Comparison of ENCODE assay signal across 8 mouse cellular contexts in genomic region chr10:99227968-99228864, GRCm38 (mm10). TPM values are rescaled to one million over a fixed set of nuclear protein-coding genes. Genes with fewer than 3 reads are reported as not detected.
DNase-seq lines count a peak whose midpoint lies in the region; ATAC-seq lines count a peak whose summit lies in the region.

No protein-coding gene starts in this region.

- intact Hi-C loops in left cerebral cortex, postnatal 25 days (cut with DNase I), result no loop called here

- peak overlapping the region; percentile 28 for H3K4me3 ChIP-seq in forebrain, embryonic 10.5 days
- H3K4me3 ChIP-seq in forebrain, embryonic 14.5 days (ENCODE audit: low read depth, low read length), result no peak overlapping the region
- H3K4me3 ChIP-seq in hindbrain, embryonic 16.5 days (ENCODE audit: low read length), result no peak overlapping the region
- peak overlapping the region; percentile 26; the same call in 1 of the 2 replicates for H3K4me3 ChIP-seq in midbrain, embryonic 10.5 days

- H3K4me2 ChIP-seq in forebrain, embryonic 14.5 days (ENCODE audit: low read length), result no peak overlapping the region
- peak overlapping the region; percentile 32; the same call in 1 of the 2 replicates for H3K4me2 ChIP-seq in hindbrain, embryonic 16.5 days (ENCODE audit: low read length)

- peak overlapping the region; percentile 62 for H3K27ac ChIP-seq in forebrain, embryonic 10.5 days
- no peak overlapping the region; the same call in 1 of the 2 replicates for H3K27ac ChIP-seq in forebrain, embryonic 14.5 days (ENCODE audit: low read depth, low read length)
- peak overlapping the region; percentile 55; the same call in 1 of the 2 replicates for H3K27ac ChIP-seq in hindbrain, embryonic 16.5 days (ENCODE audit: low read depth, low read length)
- no peak overlapping the region; the same call in 1 of the 2 replicates for H3K27ac ChIP-seq in midbrain, embryonic 10.5 days (replicated peaks)

- 33% methylated on average over 17 of the region's 17 CpGs for WGBS in forebrain, embryonic 10.5 days
- WGBS in forebrain, embryonic 14.5 days, result 26% methylated on average over 17 of the region's 17 CpGs
- 38% methylated on average over 17 of the region's 17 CpGs for WGBS in hindbrain, embryonic 16.5 days
- WGBS in midbrain, embryonic 10.5 days, result 33% methylated on average over 17 of the region's 17 CpGs

- no peak for DNase-seq in forebrain, embryonic 10.5 days (ENCODE audit: extremely low spot score, low spot score)
- DNase-seq in forebrain, embryonic 14.5 days (ENCODE audit: low spot score), result no peak
- peak; percentile 77 for DNase-seq in brain, adult 2 months (ENCODE audit: low read depth, low spot score)
- DNase-seq in left cerebral cortex, postnatal 25 days (ENCODE audit: low spot score in 2 of 2), result peak; percentile 48 to 78
- DNase-seq in midbrain, embryonic 10.5 days (ENCODE audit: low spot score), result peak; percentile 19
- peak; percentile 55 for DNase-seq in thymus, postnatal 14 days
- DNase-seq in cerebellum, adult 11 months, result no peak

- H3K4me1 ChIP-seq in forebrain, embryonic 10.5 days, result peaks cover 36% of the 10 kb centered on the region
- peaks cover 11% of the 10 kb centered on the region for H3K4me1 ChIP-seq in forebrain, embryonic 14.5 days (ENCODE audit: control insufficient read depth, insufficient read depth, low read length)
- H3K4me1 ChIP-seq in hindbrain, embryonic 16.5 days (ENCODE audit: control insufficient read depth, insufficient read depth, low read depth, low read length), result peaks cover 8% of the 10 kb centered on the region
- H3K4me1 ChIP-seq in midbrain, embryonic 10.5 days, result peaks cover 25% of the 10 kb centered on the region

- no peak for ATAC-seq in forebrain, embryonic 14.5 days
- ATAC-seq in hindbrain, embryonic 16.5 days, result peak; percentile 48; the same call in 1 of the 2 replicates

- H3K9ac ChIP-seq in forebrain, embryonic 14.5 days (ENCODE audit: low read length), result no peak overlapping the region
- H3K9ac ChIP-seq in hindbrain, embryonic 16.5 days (ENCODE audit: low read depth, low read length), result no peak overlapping the region; the same call in 1 of the 2 replicates

- H3K36me3 ChIP-seq in forebrain, embryonic 10.5 days (replicated peaks), result no peaks in the 10 kb centered on the region
- no peaks in the 10 kb centered on the region for H3K36me3 ChIP-seq in forebrain, embryonic 14.5 days (ENCODE audit: control insufficient read depth, insufficient read depth, low read length)
- no peaks in the 10 kb centered on the region for H3K36me3 ChIP-seq in hindbrain, embryonic 16.5 days (ENCODE audit: control insufficient read depth, insufficient read depth, low read length)
- no peaks in the 10 kb centered on the region for H3K36me3 ChIP-seq in midbrain, embryonic 10.5 days

- H3K27me3 ChIP-seq in forebrain, embryonic 10.5 days (ENCODE audit: poor library complexity, severe bottlenecking), result peaks cover 7% of the 10 kb centered on the region; the same call in 1 of the 2 replicates
- no peaks in the 10 kb centered on the region for H3K27me3 ChIP-seq in forebrain, embryonic 14.5 days (replicated peaks; ENCODE audit: control insufficient read depth, insufficient read depth, low read length)
- H3K27me3 ChIP-seq in hindbrain, embryonic 16.5 days (replicated peaks; ENCODE audit: control insufficient read depth, insufficient read depth, low read length), result no peaks in the 10 kb centered on the region
- no peaks in the 10 kb centered on the region; the same call in 1 of the 2 replicates for H3K27me3 ChIP-seq in midbrain, embryonic 10.5 days (ENCODE audit: low read depth, poor library complexity, severe bottlenecking)

- no peaks in the 10 kb centered on the region for H3K9me3 ChIP-seq in forebrain, embryonic 10.5 days
- no peaks in the 10 kb centered on the region for H3K9me3 ChIP-seq in forebrain, embryonic 14.5 days (replicated peaks; ENCODE audit: control insufficient read depth, low read length)
- no peaks in the 10 kb centered on the region for H3K9me3 ChIP-seq in hindbrain, embryonic 16.5 days (ENCODE audit: control insufficient read depth, low read length)
- H3K9me3 ChIP-seq in midbrain, embryonic 10.5 days (replicated peaks), result no peaks in the 10 kb centered on the region

RNA-seq across cellular contexts. Expression of gene Dusp6, which starts 34.8 kb away (rescaled TPM):
- polyA plus RNA-seq in forebrain, embryonic 10.5 days (2016; fragmentation: Nextera tagmentation; extraction: Ambion mirVana), result 97.6 and 116 TPM in 2 replicates
- 34.1 and 40.1 TPM in 2 replicates for polyA plus RNA-seq in forebrain, embryonic 14.5 days (2014; fragmentation: Nextera tagmentation; extraction: Ambion mirVana)
- 35.2 and 37.0 TPM in 2 replicates for polyA plus RNA-seq in hindbrain, embryonic 16.5 days (2015; fragmentation: Nextera tagmentation; extraction: Ambion mirVana)
- 100 to 1,000 TPM; 108 to 109 TPM for total RNA-seq in left cerebral cortex, postnatal 25 days (2021)
- polyA plus RNA-seq in midbrain, embryonic 10.5 days (2016; fragmentation: Nextera tagmentation; extraction: Ambion mirVana), result 52.1 and 66.0 TPM in 2 replicates

Comparison
In these comparisons a context has a peak if more than half of its experiments do, and no peak if none do; other contexts are left out.
1. H3K27ac ChIP-seq: peak in forebrain, embryonic 10.5 days (single experiment) and hindbrain, embryonic 16.5 days (single experiment); none in forebrain, embryonic 14.5 days (single experiment) and midbrain, embryonic 10.5 days (single experiment).
2. H3K4me3 ChIP-seq: peak in forebrain, embryonic 10.5 days (single experiment) and midbrain, embryonic 10.5 days (single experiment); none in forebrain, embryonic 14.5 days (single experiment) and hindbrain, embryonic 16.5 days (single experiment).
3. DNase-seq: peak in brain, adult 2 months (single experiment), left cerebral cortex, postnatal 25 days (2 of 2), midbrain, embryonic 10.5 days (single experiment) and thymus, postnatal 14 days (single experiment); none in forebrain, embryonic 10.5 days (single experiment), forebrain, embryonic 14.5 days (single experiment) and cerebellum, adult 11 months (single experiment).